ENCODE assay signal across 8 mouse cellular contexts in genomic region chr15:26015979-26016665, GRCm38 (mm10). TPM values are rescaled to one million over a fixed set of nuclear protein-coding genes. Genes with fewer than 3 reads are reported as not detected.
A peak's percentile ranks its signal among the peaks of the same experiment; 100 is the strongest.
DNase-seq lines count a peak whose midpoint lies in the region; ATAC-seq lines count a peak whose summit lies in the region.

No protein-coding gene starts in this region.

- peak; percentile 76; the same call in 1 of the 2 replicates for ATAC-seq in midbrain, embryonic 15.5 days (replicated peaks)

- no peak overlapping the region for H3K27ac ChIP-seq in midbrain, embryonic 15.5 days

- no peaks in the 10 kb centered on the region for H3K4me1 ChIP-seq in midbrain, embryonic 15.5 days

- H3K36me3 ChIP-seq in midbrain, embryonic 15.5 days (replicated peaks), result no peaks in the 10 kb centered on the region

- no peak overlapping the region for H3K9ac ChIP-seq in midbrain, embryonic 15.5 days

- H3K4me2 ChIP-seq in midbrain, embryonic 15.5 days, result no peak overlapping the region

- H3K4me3 ChIP-seq in midbrain, embryonic 15.5 days, result no peak overlapping the region

- no peaks in the 10 kb centered on the region for H3K9me3 ChIP-seq in midbrain, embryonic 15.5 days

- no peaks in the 10 kb centered on the region for H3K27me3 ChIP-seq in midbrain, embryonic 15.5 days (replicated peaks)

- DNase-seq in adrenal gland, adult 2 months, result peak; percentile 25
- DNase-seq in embryo, embryonic 10 days (ENCODE audit: low spot score), result peak; percentile 79
- DNase-seq in kidney, adult 9 months, result peak; percentile 26
- DNase-seq in layer of hippocampus, adult 18-20 months (ENCODE audit: low spot score in 2 of 2), result no peak
- DNase-seq in layer of hippocampus, adult 11-12 months (ENCODE audit: low spot score), result no peak
- no peak for DNase-seq in left cerebral cortex, adult 18-20 months (ENCODE audit: low spot score in 2 of 2)
- DNase-seq in urinary bladder, postnatal 10 days (ENCODE audit: low spot score), result no peak

- 58% methylated on average over 14 of the region's 14 CpGs for WGBS in midbrain, embryonic 15.5 days

RNA-seq across cellular contexts. Expression of gene Zfp622, which starts 32.0 kb away (rescaled TPM):
- total RNA-seq in adrenal gland, adult 2 months (2021), result 10 to 100 TPM; 30.1 to 40.1 TPM
- 26.8 TPM in 2 replicates for polyA plus RNA-seq in adrenal gland, adult 2 months (2012; rRNA removed)
- polyA plus RNA-seq in midbrain, embryonic 15.5 days (2015; fragmentation: Nextera tagmentation; extraction: Ambion mirVana), result 38.8 and 39.3 TPM in 2 replicates
- 10 to 100 TPM; 49.4 to 50.7 TPM for total RNA-seq in layer of hippocampus, adult 18-20 months (2021)
- 10 to 100 TPM; 48.5 to 56.6 TPM for total RNA-seq in left cerebral cortex, adult 18-20 months (2021)

Comparison
In these comparisons a context has a peak if more than half of its experiments do, and no peak if none do; other contexts are left out.
1. DNase-seq: peak in adrenal gland, adult 2 months (single experiment), embryo, embryonic 10 days (single experiment) and kidney, adult 9 months (single experiment); none in layer of hippocampus, adult 18-20 months (0 of 2), layer of hippocampus, adult 11-12 months (single experiment), left cerebral cortex, adult 18-20 months (0 of 2) and urinary bladder, postnatal 10 days (single experiment).